7 mouse cellular contexts compared by ENCODE assay signal in genomic region chr3:129256283-129256682, GRCm38 (mm10). TPM values are rescaled to one million over a fixed set of nuclear protein-coding genes. Genes with fewer than 3 reads are reported as not detected.
A peak's percentile ranks its signal among the peaks of the same experiment; 100 is the strongest.
DNase-seq lines count a peak whose midpoint lies in the region; ATAC-seq and TF ChIP-seq lines count a peak whose summit lies in the region.

No protein-coding gene starts in this region.

- no peaks in the 10 kb centered on the region for H3K27me3 ChIP-seq in lung, embryonic 16.5 days (ENCODE audit: control insufficient read depth, insufficient read depth, low read depth, low read length)
- H3K27me3 ChIP-seq in lung, postnatal 0 days (replicated peaks; ENCODE audit: insufficient read depth, low read length) = no peaks in the 10 kb centered on the region
- H3K27me3 ChIP-seq in forebrain, embryonic 16.5 days (replicated peaks; ENCODE audit: control insufficient read depth, insufficient read depth, low read length) = no peaks in the 10 kb centered on the region
- 0 out of 2 replicates have a peak, but pooled peaks cover 3% of the 10 kb centered on the region for H3K27me3 ChIP-seq in liver, embryonic 12.5 days (replicated peaks)
- H3K27me3 ChIP-seq in stomach, postnatal 0 days (ENCODE audit: control insufficient read depth, insufficient read depth, low read length) = no peaks in the 10 kb centered on the region

- H3K9ac ChIP-seq in lung, embryonic 16.5 days (ENCODE audit: low read length) = no peak overlapping the region
- no peak overlapping the region for H3K9ac ChIP-seq in lung, postnatal 0 days (replicated peaks; ENCODE audit: low read depth)
- H3K9ac ChIP-seq in forebrain, embryonic 16.5 days (replicated peaks; ENCODE audit: low read depth, low read length) = no peak overlapping the region
- no peak overlapping the region for H3K9ac ChIP-seq in liver, embryonic 12.5 days
- H3K9ac ChIP-seq in stomach, postnatal 0 days (ENCODE audit: low read length) = no peak overlapping the region

- peak overlapping the region; percentile 23; the same call in 1 of the 2 replicates for H3K4me3 ChIP-seq in lung, embryonic 16.5 days (ENCODE audit: low read length)
- no peak overlapping the region for H3K4me3 ChIP-seq in lung, postnatal 0 days (ENCODE audit: low read depth, low read length)
- H3K4me3 ChIP-seq in forebrain, embryonic 16.5 days (replicated peaks; ENCODE audit: low read length) = peak overlapping the region; percentile 23
- no peak overlapping the region for H3K4me3 ChIP-seq in liver, embryonic 12.5 days
- no peak overlapping the region for H3K4me3 ChIP-seq in stomach, postnatal 0 days (ENCODE audit: low read depth, low read length)

- TF ChIP-seq EP300 in lung, postnatal 0 days (IDR thresholded peaks at IDR 0.05) = no peak
- no peak for TF ChIP-seq EP300 in stomach, postnatal 0 days (optimal IDR thresholded peaks at IDR 0.05)

- 51% methylated on average over 19 of the region's 19 CpGs for WGBS in lung, embryonic 16.5 days
- WGBS in lung, postnatal 0 days = 59% methylated on average over 19 of the region's 19 CpGs
- WGBS in forebrain, embryonic 16.5 days = 60% methylated on average over 19 of the region's 19 CpGs
- 38% methylated on average over 19 of the region's 19 CpGs for WGBS in liver, embryonic 12.5 days (ENCODE audit: insufficient replicate concordance)
- WGBS in stomach, postnatal 0 days = 54% methylated on average over 19 of the region's 19 CpGs

- H3K4me2 ChIP-seq in lung, embryonic 16.5 days (ENCODE audit: low read depth, low read length) = peak overlapping the region; percentile 35
- no peak overlapping the region for H3K4me2 ChIP-seq in lung, postnatal 0 days (replicated peaks; ENCODE audit: low read depth, low read length)
- H3K4me2 ChIP-seq in forebrain, embryonic 16.5 days (ENCODE audit: low read length) = peak overlapping the region; percentile 8
- peak overlapping the region; percentile 29 for H3K4me2 ChIP-seq in liver, embryonic 12.5 days
- peak overlapping the region; percentile 36 for H3K4me2 ChIP-seq in stomach, postnatal 0 days (replicated peaks; ENCODE audit: low read depth)

- no peak for ATAC-seq in lung, embryonic 16.5 days (ENCODE audit: low read depth)
- no peak for ATAC-seq in lung, postnatal 0 days
- no peak for ATAC-seq in forebrain, embryonic 16.5 days
- no peak for ATAC-seq in liver, embryonic 12.5 days
- no peak for ATAC-seq in stomach, postnatal 0 days (ENCODE audit: low FRiP score, low TSS enrichment)

- H3K9me3 ChIP-seq in lung, embryonic 16.5 days (ENCODE audit: control insufficient read depth, low read length) = no peaks in the 10 kb centered on the region
- H3K9me3 ChIP-seq in lung, postnatal 0 days (ENCODE audit: low read length) = no peaks in the 10 kb centered on the region
- H3K9me3 ChIP-seq in forebrain, embryonic 16.5 days (ENCODE audit: control insufficient read depth, low read length) = no peaks in the 10 kb centered on the region
- no peaks in the 10 kb centered on the region for H3K9me3 ChIP-seq in liver, embryonic 12.5 days (replicated peaks)
- no peaks in the 10 kb centered on the region for H3K9me3 ChIP-seq in stomach, postnatal 0 days (ENCODE audit: control insufficient read depth, low read length)

- no peak for TF ChIP-seq CTCF in lung, postnatal 0 days (IDR thresholded peaks at IDR 0.05)
- no peak for TF ChIP-seq CTCF in stomach, postnatal 0 days (IDR thresholded peaks at IDR 0.05; ENCODE audit: low read depth)

- H3K27ac ChIP-seq in lung, embryonic 16.5 days (ENCODE audit: low read length) = no peak overlapping the region
- no peak overlapping the region for H3K27ac ChIP-seq in lung, postnatal 0 days (ENCODE audit: low read length)
- H3K27ac ChIP-seq in forebrain, embryonic 16.5 days (ENCODE audit: low read length) = no peak overlapping the region
- H3K27ac ChIP-seq in liver, embryonic 12.5 days = no peak overlapping the region
- no peak overlapping the region for H3K27ac ChIP-seq in stomach, postnatal 0 days (replicated peaks)

- H3K36me3 ChIP-seq in lung, embryonic 16.5 days (ENCODE audit: control insufficient read depth, insufficient read depth, low read length) = no peaks in the 10 kb centered on the region
- no peaks in the 10 kb centered on the region for H3K36me3 ChIP-seq in lung, postnatal 0 days (ENCODE audit: insufficient read depth, low read length)
- H3K36me3 ChIP-seq in forebrain, embryonic 16.5 days (ENCODE audit: control insufficient read depth, insufficient read depth) = no peaks in the 10 kb centered on the region
- no peaks in the 10 kb centered on the region for H3K36me3 ChIP-seq in liver, embryonic 12.5 days
- no peaks in the 10 kb centered on the region for H3K36me3 ChIP-seq in stomach, postnatal 0 days (ENCODE audit: control insufficient read depth, insufficient read depth, low read length)

- no peaks in the 10 kb centered on the region for H3K4me1 ChIP-seq in lung, embryonic 16.5 days (replicated peaks; ENCODE audit: control insufficient read depth, insufficient read depth, low read length)
- no peaks in the 10 kb centered on the region for H3K4me1 ChIP-seq in lung, postnatal 0 days (ENCODE audit: insufficient read depth, low read depth, low read length)
- H3K4me1 ChIP-seq in forebrain, embryonic 16.5 days (replicated peaks; ENCODE audit: control insufficient read depth, insufficient read depth, low read length) = no peaks in the 10 kb centered on the region
- H3K4me1 ChIP-seq in liver, embryonic 12.5 days = no peaks in the 10 kb centered on the region
- no peaks in the 10 kb centered on the region for H3K4me1 ChIP-seq in stomach, postnatal 0 days (replicated peaks; ENCODE audit: control insufficient read depth, insufficient read depth)

- DNase-seq in lung, postnatal 0 days (ENCODE audit: low spot score) = no peak
- no peak for DNase-seq in stomach, postnatal 0 days (ENCODE audit: low spot score)
- no peak for DNase-seq in thymus, postnatal 14 days
- DNase-seq in spleen, postnatal 10 days (ENCODE audit: low spot score in 2 of 2) = no peak

RNA-seq across cellular contexts. Expression of gene Pitx2, which starts 56.6 kb away (rescaled TPM):
- polyA plus RNA-seq in lung, embryonic 16.5 days (2015; fragmentation: Nextera tagmentation; extraction: Ambion mirVana) = 4.0 and 7.0 TPM in 2 replicates
- 1.5 and 1.8 TPM in 2 replicates for polyA plus RNA-seq in lung, postnatal 0 days (2015; fragmentation: Nextera tagmentation; extraction: Ambion mirVana)
- 0.86 and 4.9 TPM in 2 replicates for polyA plus RNA-seq in forebrain, embryonic 16.5 days (2015; fragmentation: Nextera tagmentation; extraction: Ambion mirVana)
- polyA plus RNA-seq in liver, embryonic 12.5 days (2016; fragmentation: Nextera tagmentation; extraction: Ambion mirVana) = 5.0 and 5.9 TPM in 2 replicates
- 9.7 and 10.8 TPM in 2 replicates for polyA plus RNA-seq in stomach, postnatal 0 days (2015; fragmentation: Nextera tagmentation; extraction: Ambion mirVana)

Comparison
In these comparisons a context has a peak if more than half of its experiments do, and no peak if none do; other contexts are left out.
1. H3K4me3 ChIP-seq: peak in lung, embryonic 16.5 days (single experiment) and forebrain, embryonic 16.5 days (single experiment); none in lung, postnatal 0 days (single experiment), liver, embryonic 12.5 days (single experiment) and stomach, postnatal 0 days (single experiment).